Mouse (Mus musculus): ENCODE measurements at regions not wholly inside any gene's neighbourhood (a gene's known extent, or its start where the extent isn't known, plus 50 kb on each side); places are given as distances from the start of the nearest gene placed in this dataset.

DNA sequence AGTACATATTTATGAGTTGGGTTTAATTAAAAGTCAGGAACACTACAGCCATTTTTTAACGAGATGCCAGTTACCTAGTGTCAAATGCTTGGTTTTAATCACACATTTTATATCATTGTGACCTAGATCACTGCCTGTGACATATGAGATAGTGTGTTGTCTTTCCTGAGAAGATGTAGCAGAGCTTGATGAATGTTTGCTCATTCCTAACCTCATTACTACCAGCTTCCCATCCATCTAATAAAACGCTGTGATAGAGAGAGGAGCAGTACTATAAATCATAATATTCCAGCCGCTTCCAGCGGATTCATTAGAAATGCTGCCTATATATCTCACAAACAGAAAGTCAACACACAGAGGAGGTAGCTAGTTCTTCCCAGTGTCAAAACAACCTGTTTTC, 163.6 kb downstream of the Aldoart1 start:
- intact Hi-C loops (cut with DNase I): no loop called here
- H3K4me3 ChIP-seq: no peak overlapping the region
- TF ChIP-seq CTCF (IDR thresholded peaks at IDR 0.05): no peak
- H3K27ac ChIP-seq: no peak overlapping the region
- DNase-seq: no peak

DNA sequence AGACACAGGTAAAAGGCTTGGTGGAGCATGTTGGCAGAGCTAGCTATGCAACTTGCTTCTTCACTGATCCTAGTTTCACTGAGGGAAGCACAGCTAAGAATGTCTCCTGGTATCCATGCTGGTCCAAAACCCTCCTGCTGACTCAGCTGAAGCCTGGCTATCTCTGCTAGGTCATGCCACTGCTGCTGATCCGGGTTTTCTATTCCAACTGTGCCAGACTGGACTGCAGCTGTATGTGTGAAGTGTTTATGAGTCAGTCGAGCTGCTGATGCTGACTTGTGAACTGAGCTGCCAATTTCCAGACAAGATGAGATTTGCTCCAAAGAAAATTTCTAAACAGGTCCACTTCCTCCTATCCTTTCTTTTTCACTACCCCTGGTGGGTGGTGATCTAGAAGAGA, 178.4 kb downstream of the Aldoart1 start:
- Histone ChIP-seq H3K4me3 (no peak overlapping the region), H3K27ac (no peak overlapping the region)
- TF ChIP-seq CTCF (IDR thresholded peaks at IDR 0.05): no peak
- intact Hi-C loops (cut with DNase I): no loop called here
- no peak for DNase-seq

DNA sequence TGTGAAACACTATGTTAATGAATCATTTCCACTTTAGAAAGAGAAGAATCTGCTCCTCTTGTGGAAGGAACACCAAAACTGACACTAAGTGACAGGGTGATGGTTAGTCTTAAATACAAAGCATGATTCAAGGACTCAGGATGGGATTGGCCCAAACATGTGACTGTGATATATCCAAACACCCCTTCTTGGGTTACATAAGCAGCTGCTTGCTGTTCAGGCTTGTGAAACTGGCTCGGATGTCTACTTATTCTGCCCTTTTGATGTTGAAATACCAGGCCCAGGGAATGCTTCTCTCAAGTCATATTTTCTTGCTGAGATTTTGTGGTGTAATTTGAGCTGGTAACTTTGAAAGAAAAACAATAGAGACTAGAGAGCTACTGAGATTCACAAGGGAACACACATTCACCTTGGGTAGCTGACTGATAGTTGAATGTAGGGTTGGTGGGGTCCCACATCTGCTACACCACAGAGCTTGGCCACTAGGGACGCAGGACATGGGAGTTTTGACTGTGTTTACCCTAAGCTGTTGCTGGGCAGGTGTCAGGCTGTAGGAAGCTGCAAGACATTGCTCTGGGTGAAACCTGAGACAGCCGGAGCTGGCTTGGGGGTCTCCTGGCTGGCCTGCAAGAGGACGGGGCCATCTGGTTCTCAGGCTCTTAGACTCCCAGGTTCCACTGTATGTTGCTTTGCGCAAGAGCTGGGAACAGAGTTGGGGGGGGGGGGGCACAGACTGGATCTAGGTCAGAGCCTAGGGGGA, 180.6 kb downstream of the Aldoart1 start:
- no peak overlapping the region for H3K27ac ChIP-seq
- no peak for TF ChIP-seq CTCF (IDR thresholded peaks at IDR 0.05)

DNA sequence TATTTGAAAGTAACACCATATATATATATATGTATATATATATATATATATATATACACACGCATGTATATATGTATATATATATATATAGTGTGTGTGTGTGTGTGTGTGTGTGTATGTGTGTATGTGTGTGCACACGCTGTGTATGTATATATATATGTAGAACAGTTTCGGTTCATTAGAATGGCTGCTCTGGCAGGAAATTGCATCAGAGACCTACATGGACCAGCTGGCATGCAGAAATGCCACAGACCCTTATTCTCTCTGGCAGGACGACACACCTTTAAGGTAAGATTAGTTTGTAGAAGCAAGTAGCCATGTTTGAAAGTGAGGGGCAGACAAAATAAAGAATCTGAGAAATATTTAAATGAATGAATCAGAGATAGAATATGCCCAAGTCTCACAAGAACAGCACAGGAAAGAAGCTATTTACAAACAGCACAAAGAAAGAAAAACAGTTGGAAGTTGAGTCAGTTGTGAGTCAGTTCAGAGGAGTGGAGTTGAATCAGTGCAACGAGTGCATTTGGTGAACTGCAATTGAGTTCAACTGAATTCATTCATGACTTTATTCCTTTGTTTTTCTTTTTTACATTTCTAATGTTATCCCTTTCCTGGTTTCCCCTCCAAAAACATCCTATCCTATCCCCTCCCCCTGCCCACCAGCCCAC, 182.5 kb downstream of the Aldoart1 start:
- intact Hi-C loops (cut with DNase I): no loop called here
- H3K27ac ChIP-seq: no peak overlapping the region
- no peak overlapping the region for H3K4me3 ChIP-seq
- no peak for TF ChIP-seq CTCF (IDR thresholded peaks at IDR 0.05)
- DNase-seq: no peak

More for the DNA sequence above, 180.6 kb downstream of the Aldoart1 start:
- no peak for DNase-seq
- H3K4me3 ChIP-seq: no peak overlapping the region
- intact Hi-C loops (cut with DNase I): no loop called here

DNA sequence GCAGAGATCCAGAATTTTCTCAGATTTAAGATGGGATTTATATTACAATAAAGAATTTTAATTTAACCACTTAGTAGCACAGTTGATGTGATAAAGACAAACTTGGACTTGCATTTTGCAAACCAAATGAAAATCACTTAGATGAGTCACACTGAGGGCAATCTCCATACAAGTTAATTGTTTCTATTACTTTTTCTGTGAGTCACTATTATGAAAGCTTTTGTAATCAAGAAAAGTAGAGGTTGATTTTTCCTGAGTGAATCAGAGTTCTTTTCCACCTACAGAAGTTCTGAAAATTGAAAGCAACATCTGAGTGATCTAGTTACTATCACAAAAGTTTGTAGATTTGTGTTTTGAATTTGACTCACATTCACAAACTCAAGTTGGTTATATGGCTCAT, 188.1 kb downstream of the Aldoart1 start:
- intact Hi-C loops (cut with DNase I): no loop called here
- H3K27ac ChIP-seq: no peak overlapping the region
- no peak for DNase-seq
- no peak for TF ChIP-seq CTCF (IDR thresholded peaks at IDR 0.05)
- H3K4me3 ChIP-seq: no peak overlapping the region

DNA sequence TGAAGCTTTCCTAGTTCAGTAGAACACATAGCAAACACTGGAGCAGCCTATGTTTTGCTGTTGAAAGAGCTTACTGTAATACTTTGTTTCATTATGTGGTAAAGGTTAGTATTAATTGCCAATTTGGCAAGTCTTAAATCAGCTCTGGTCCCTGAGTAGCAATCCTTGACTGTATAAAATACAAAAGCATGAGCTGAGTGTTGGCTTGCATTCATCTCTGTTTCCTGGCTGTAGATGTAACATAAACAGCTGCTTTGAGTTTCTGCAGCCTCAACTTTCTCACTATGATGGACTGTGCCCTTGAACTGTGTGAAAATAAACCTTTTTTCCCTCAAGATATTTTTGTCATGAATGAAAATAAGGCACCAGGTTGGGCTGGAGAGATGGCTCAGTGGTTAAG, 190.0 kb downstream of the Aldoart1 start:
- Histone ChIP-seq H3K27ac (no peak overlapping the region), H3K4me3 (no peak overlapping the region)
- intact Hi-C loops (cut with DNase I): no loop called here
- no peak for DNase-seq
- TF ChIP-seq CTCF (IDR thresholded peaks at IDR 0.05): no peak

DNA sequence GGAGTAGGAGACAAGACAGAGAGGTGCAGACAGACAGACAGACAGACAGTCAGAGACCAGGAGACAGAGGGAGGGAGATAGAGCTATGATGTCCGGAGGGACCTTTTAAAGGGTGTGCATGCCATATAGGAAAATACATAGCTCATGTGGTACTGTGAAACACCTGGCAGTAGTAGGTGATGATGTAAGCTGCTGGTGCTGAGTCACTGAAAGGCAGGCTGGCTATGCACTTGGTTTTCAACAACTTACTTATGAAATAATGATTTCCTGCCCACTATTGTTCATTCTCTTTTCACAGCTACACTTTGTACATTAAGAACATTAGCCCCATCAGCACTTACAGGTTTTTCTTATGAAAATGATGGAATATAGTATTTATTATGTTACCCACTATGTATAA, 196.2 kb downstream of the Aldoart1 start:
- Histone ChIP-seq H3K27ac (no peak overlapping the region), H3K4me3 (no peak overlapping the region)
- no peak for DNase-seq
- no peak for TF ChIP-seq CTCF (IDR thresholded peaks at IDR 0.05)
- intact Hi-C loops (cut with DNase I): no loop called here

DNA sequence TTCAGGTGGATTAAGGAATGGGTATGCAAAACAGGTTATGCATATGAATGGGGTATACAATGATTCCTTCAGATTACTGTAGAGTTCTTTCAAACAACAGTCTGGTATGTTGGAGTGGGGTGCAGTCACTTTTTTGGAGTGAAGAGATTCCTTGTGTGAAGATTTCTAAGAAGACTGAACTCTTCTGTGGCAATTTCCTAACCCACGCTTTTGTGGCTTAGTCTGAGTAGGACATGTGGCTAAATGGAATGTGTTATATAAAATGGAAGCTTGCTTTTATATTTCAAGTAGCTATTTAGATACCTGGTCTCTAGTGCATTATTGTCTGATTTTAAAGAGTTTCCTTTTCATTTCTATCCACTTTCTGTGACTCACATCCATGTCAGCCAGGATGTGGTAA, 205.3 kb downstream of the Aldoart1 start:
- no peak for DNase-seq
- intact Hi-C loops (cut with DNase I): no loop called here
- TF ChIP-seq CTCF (IDR thresholded peaks at IDR 0.05): no peak
- Histone ChIP-seq H3K4me3 (no peak overlapping the region), H3K27ac (no peak overlapping the region)

DNA sequence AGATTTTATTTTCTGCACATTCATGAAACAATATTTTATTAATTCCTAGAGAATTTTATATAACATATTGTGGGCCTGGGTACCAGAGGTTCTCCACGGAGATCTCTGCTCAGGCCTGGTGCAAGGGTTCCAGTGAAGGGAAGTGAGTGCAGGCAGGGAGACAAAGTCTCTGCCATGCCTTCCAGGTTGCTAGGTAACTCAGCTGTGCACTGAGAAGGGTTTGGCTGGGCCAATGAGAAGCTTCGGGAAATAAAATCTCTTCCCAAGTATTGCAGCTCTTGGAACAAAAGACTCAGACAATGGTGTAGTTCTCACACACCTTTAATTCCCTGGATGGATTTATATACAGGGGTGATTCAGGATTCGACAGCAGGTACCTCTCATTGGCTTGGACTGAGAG, 223.0 kb downstream of the Aldoart1 start:
- no peak overlapping the region for H3K4me3 ChIP-seq
- no peak overlapping the region for H3K27ac ChIP-seq
- no peak for DNase-seq
- TF ChIP-seq CTCF (IDR thresholded peaks at IDR 0.05): no peak
- intact Hi-C loops (cut with DNase I): no loop called here

DNA sequence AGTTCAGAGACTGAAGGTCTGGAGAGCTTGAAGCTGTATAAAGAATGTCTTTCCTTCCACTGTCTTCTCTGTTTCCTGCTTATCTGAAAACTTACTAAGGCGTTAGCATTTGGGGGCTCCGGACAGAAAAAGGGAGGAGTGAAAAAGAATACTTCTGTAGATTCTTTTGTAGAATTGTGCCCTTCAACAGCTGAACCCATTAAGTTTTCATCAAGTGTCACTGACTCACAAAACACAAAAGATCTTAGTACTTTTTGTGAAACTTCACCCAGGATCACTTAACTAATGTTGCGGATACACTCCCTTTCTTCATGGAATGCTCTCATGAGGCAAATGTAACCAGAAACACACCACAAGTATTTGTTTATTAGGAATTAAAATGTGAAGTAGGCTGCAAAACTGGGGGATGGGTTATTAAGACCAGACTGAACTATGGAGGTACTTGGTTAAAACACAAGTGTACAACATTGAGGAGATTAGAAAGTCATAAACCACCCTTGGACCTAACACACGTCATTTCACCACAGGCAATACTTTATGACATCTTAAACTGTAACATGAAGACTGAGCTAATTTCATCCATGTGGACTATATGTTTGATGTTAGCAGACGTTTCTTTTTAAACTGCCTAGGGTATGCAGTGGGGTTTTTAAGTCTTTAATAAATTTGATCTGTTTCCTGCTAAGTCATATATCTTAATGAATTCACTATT, 225.1 kb downstream of the Aldoart1 start:
- DNase-seq: no peak
- TF ChIP-seq CTCF (IDR thresholded peaks at IDR 0.05): no peak
- no peak overlapping the region for H3K4me3 ChIP-seq
- H3K27ac ChIP-seq: no peak overlapping the region
- intact Hi-C loops (cut with DNase I): no loop called here

DNA sequence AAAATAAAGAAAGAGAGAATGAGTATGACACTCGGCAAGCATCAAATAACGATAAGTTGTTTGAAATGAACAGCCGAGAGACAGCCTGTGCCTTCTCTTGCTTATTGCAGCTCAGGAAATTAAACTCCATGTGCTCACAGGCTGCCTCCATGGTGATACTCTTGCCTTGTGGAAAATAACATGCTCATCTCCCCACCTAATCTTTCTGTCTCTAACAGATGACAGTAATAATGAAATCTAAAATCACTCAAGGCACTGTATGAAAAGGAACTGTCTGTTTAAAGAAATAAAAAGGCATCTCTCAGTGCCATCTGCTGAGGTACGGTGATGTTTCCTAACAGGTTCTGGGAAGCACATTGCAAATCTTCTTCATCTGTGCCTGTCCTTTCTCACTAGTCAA, 247.3 kb downstream of the Aldoart1 start:
- no peak overlapping the region for H3K27ac ChIP-seq
- H3K4me3 ChIP-seq: no peak overlapping the region
- intact Hi-C loops (cut with DNase I): no loop called here
- DNase-seq: no peak
- no peak for TF ChIP-seq CTCF (IDR thresholded peaks at IDR 0.05)

DNA sequence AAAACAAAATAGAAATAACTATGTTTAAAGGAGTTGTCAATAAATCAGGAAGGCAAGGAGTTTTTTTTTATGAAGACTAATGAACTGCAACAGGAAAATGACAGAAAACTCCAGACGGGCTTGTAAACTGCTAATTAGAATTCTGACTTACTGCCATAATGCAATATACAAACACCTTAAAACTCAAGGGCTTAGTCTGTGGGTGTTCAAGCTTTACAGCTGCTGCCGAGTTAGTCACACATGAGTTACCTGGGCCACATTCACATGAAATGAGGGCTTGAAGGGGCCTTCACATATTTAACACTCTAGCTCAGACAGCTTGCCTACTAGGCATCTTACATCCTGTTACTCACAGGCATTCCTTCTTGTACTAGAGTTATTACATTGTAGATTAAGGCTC, 256.9 kb downstream of the Aldoart1 start:
- Histone ChIP-seq H3K27ac (no peak overlapping the region), H3K4me3 (no peak overlapping the region)
- no peak for DNase-seq
- intact Hi-C loops (cut with DNase I): no loop called here
- no peak for TF ChIP-seq CTCF (IDR thresholded peaks at IDR 0.05)

DNA sequence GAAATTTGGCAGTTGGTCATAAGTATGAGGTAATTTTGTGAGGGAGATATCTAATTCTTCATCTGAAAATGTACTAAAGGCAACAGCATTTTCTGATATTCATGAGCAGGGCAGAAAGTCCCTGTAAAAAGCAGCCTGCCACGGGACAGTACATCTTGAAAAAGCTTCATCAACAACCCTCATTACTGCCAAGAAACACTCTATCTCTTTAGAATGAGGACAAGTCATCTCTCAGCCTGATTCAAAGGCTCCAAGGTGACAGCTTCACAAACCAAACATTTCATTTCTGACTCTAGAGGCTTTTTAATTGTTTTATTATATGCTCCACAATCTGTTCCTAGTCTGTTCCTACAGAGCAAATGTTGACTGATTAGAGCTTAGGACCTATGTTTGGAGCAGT, 260.3 kb downstream of the Aldoart1 start:
- DNase-seq: no peak
- TF ChIP-seq CTCF (IDR thresholded peaks at IDR 0.05): no peak
- Histone ChIP-seq H3K27ac (no peak overlapping the region), H3K4me3 (no peak overlapping the region)
- intact Hi-C loops (cut with DNase I): no loop called here
